ENCODE assay signal across 9 mouse cellular contexts in genomic region chr7:98119961-98120232, GRCm38 (mm10). TPM values are rescaled to one million over a fixed set of nuclear protein-coding genes. Genes with fewer than 3 reads are reported as not detected.
DNase-seq lines count a peak whose midpoint lies in the region; ATAC-seq lines count a peak whose summit lies in the region.
"Had no signal": no experiment of that assay in that cellular context is flagged by ENCODE, and none has a peak within 500 bp of the region (broad histone marks: within the 10 kb centered on the region; RNA-seq: fewer than 3 reads in every experiment).

No protein-coding gene starts in this region.

- no peak overlapping the region for H3K4me3 ChIP-seq in embryonic facial prominence, embryonic 11.5 days (ENCODE audit: low read depth, low read length)
- no peak overlapping the region for H3K4me3 ChIP-seq in embryonic facial prominence, embryonic 10.5 days
- no peak overlapping the region for H3K4me3 ChIP-seq in neural tube, embryonic 12.5 days
- H3K4me3 ChIP-seq in liver, embryonic 16.5 days (ENCODE audit: low read depth, low read length), result no peak overlapping the region

- no peak overlapping the region for H3K9ac ChIP-seq in embryonic facial prominence, embryonic 11.5 days (replicated peaks; ENCODE audit: low read length)
- no peak overlapping the region for H3K9ac ChIP-seq in neural tube, embryonic 12.5 days
- H3K9ac ChIP-seq in liver, embryonic 16.5 days (ENCODE audit: low read depth, low read length), result no peak overlapping the region

- H3K4me2 ChIP-seq in embryonic facial prominence, embryonic 11.5 days (ENCODE audit: low read depth, low read length), result no peak overlapping the region
- H3K4me2 ChIP-seq in neural tube, embryonic 12.5 days (replicated peaks), result 0 out of 2 replicates have a peak overlapping the region, but pooled peaks have one; percentile 54
- H3K4me2 ChIP-seq in liver, embryonic 16.5 days (ENCODE audit: low read depth, low read length), result no peak overlapping the region

- H3K4me1 ChIP-seq in embryonic facial prominence, embryonic 11.5 days (ENCODE audit: control insufficient read depth, insufficient read depth, low read length), result no peaks in the 10 kb centered on the region
- H3K4me1 ChIP-seq in embryonic facial prominence, embryonic 10.5 days, result peaks cover 43% of the 10 kb centered on the region
- H3K4me1 ChIP-seq in neural tube, embryonic 12.5 days, result no peaks in the 10 kb centered on the region; the same call in 1 of the 2 replicates
- H3K4me1 ChIP-seq in liver, embryonic 16.5 days (ENCODE audit: control insufficient read depth, low read depth, low read length), result peaks cover 13% of the 10 kb centered on the region

- H3K36me3 ChIP-seq in embryonic facial prominence, embryonic 11.5 days (replicated peaks; ENCODE audit: control insufficient read depth, insufficient read depth, low read depth, low read length), result no peaks in the 10 kb centered on the region
- no peaks in the 10 kb centered on the region for H3K36me3 ChIP-seq in embryonic facial prominence, embryonic 10.5 days (replicated peaks)
- H3K36me3 ChIP-seq in neural tube, embryonic 12.5 days, result no peaks in the 10 kb centered on the region
- H3K36me3 ChIP-seq in liver, embryonic 16.5 days (ENCODE audit: control insufficient read depth, insufficient read depth), result peaks cover 4% of the 10 kb centered on the region; the same call in 1 of the 2 replicates

- WGBS in embryonic facial prominence, embryonic 11.5 days, result 70% methylated on average over 2 of the region's 2 CpGs
- WGBS in embryonic facial prominence, embryonic 10.5 days, result 79% methylated on average over 2 of the region's 2 CpGs
- WGBS in neural tube, embryonic 12.5 days, result 78% methylated on average over 2 of the region's 2 CpGs
- WGBS in liver, embryonic 16.5 days (ENCODE audit: insufficient replicate concordance), result 66% methylated on average over 2 of the region's 2 CpGs

- no peaks in the 10 kb centered on the region for H3K27me3 ChIP-seq in embryonic facial prominence, embryonic 11.5 days (ENCODE audit: control insufficient read depth, insufficient read depth, low read length)
- peaks cover 15% of the 10 kb centered on the region for H3K27me3 ChIP-seq in embryonic facial prominence, embryonic 10.5 days (replicated peaks; ENCODE audit: low read depth, poor library complexity, severe bottlenecking)
- H3K27me3 ChIP-seq in neural tube, embryonic 12.5 days (replicated peaks), result no peaks in the 10 kb centered on the region
- no peaks in the 10 kb centered on the region for H3K27me3 ChIP-seq in liver, embryonic 16.5 days (ENCODE audit: control insufficient read depth, insufficient read depth, low read depth, low read length)

- no peaks in the 10 kb centered on the region for H3K9me3 ChIP-seq in embryonic facial prominence, embryonic 11.5 days (replicated peaks; ENCODE audit: control insufficient read depth, low read length)
- H3K9me3 ChIP-seq in embryonic facial prominence, embryonic 10.5 days, result no peaks in the 10 kb centered on the region
- no peaks in the 10 kb centered on the region for H3K9me3 ChIP-seq in neural tube, embryonic 12.5 days
- H3K9me3 ChIP-seq in liver, embryonic 16.5 days (replicated peaks; ENCODE audit: control insufficient read depth, low read length), result no peaks in the 10 kb centered on the region

- ATAC-seq in embryonic facial prominence, embryonic 11.5 days (replicated peaks; ENCODE audit: insufficient number of reproducible peaks, low FRiP score, low TSS enrichment, low read depth), result peak; percentile 7; the same call in 1 of the 2 replicates
- ATAC-seq in neural tube, embryonic 12.5 days (ENCODE audit: low FRiP score, low read depth), result peak; percentile 26; the same call in 1 of the 2 replicates
- ATAC-seq in liver, embryonic 16.5 days (ENCODE audit: low read depth), result no peak
- ATAC-seq in monocyte, adult 5-6 weeks (replicated peaks; ENCODE audit: insufficient number of reproducible peaks, low FRiP score, low TSS enrichment, poor library complexity, severe bottlenecking), result no peak

- no peak for DNase-seq in embryonic facial prominence, embryonic 11.5 days (ENCODE audit: low spot score)
- DNase-seq in embryonic facial prominence, embryonic 10.5 days (ENCODE audit: low spot score), result no peak
- no peak for DNase-seq in neural tube, embryonic 10.5 days (ENCODE audit: extremely low spot score, low spot score)
- DNase-seq in frontal cortex, adult 2 months (ENCODE audit: extremely low spot score in 1 of 2, low spot score in 1 of 2), result no peak
- no peak for DNase-seq in right cerebral cortex, postnatal 10 days (ENCODE audit: low spot score in 2 of 2)

- H3K27ac ChIP-seq in embryonic facial prominence, embryonic 11.5 days (replicated peaks; ENCODE audit: low read depth, low read length), result no peak overlapping the region
- H3K27ac ChIP-seq in embryonic facial prominence, embryonic 10.5 days (replicated peaks), result no peak overlapping the region
- no peak overlapping the region for H3K27ac ChIP-seq in neural tube, embryonic 12.5 days
- H3K27ac ChIP-seq in liver, embryonic 16.5 days (ENCODE audit: low read length), result peak overlapping the region; percentile 58; the same call in 1 of the 2 replicates
- H3K27ac ChIP-seq: layer of hippocampus, adult 2 months had no signal

RNA-seq across cellular contexts. Expression of gene Myo7a, which starts 0.6 kb away (rescaled TPM):
- 9.7 and 10.7 TPM in 2 replicates for polyA plus RNA-seq in embryonic facial prominence, embryonic 11.5 days (2014; fragmentation: Nextera tagmentation; extraction: Ambion mirVana)
- polyA plus RNA-seq in embryonic facial prominence, embryonic 10.5 days (2016; fragmentation: Nextera tagmentation; extraction: Ambion mirVana), result 20.4 and 21.8 TPM in 2 replicates
- 15.1 and 15.8 TPM in 2 replicates for polyA plus RNA-seq in neural tube, embryonic 12.5 days (2016; fragmentation: Nextera tagmentation; extraction: Ambion mirVana)
- 9.3 and 12.1 TPM in 2 replicates for polyA plus RNA-seq in liver, embryonic 16.5 days (2015; fragmentation: Nextera tagmentation; extraction: Ambion mirVana)
- 20.3 and 21.0 TPM in 2 replicates for polyA plus RNA-seq in frontal cortex, adult 2 months (2012; rRNA removed)
- total RNA-seq in monocyte, adult 5-6 weeks (2017), result 11.8 to 14.7 TPM (median 13.1 TPM) in 3 replicates

RNA-seq across cellular contexts. Expression of gene Omp, which starts 25.4 kb away (rescaled TPM):
- polyA plus RNA-seq in embryonic facial prominence, embryonic 11.5 days (2014; fragmentation: Nextera tagmentation; extraction: Ambion mirVana), result 0.15 and 0.25 TPM in 2 replicates
- polyA plus RNA-seq in embryonic facial prominence, embryonic 10.5 days (2016; fragmentation: Nextera tagmentation; extraction: Ambion mirVana), result 0.18 TPM in 1 of 2 replicates, not detected in the other
- 0.45 and 0.68 TPM in 2 replicates for polyA plus RNA-seq in neural tube, embryonic 12.5 days (2016; fragmentation: Nextera tagmentation; extraction: Ambion mirVana)
- 0.53 and 0.76 TPM in 2 replicates for polyA plus RNA-seq in liver, embryonic 16.5 days (2015; fragmentation: Nextera tagmentation; extraction: Ambion mirVana)
- polyA plus RNA-seq in frontal cortex, adult 2 months (2012; rRNA removed), result 22.2 and 28.1 TPM in 2 replicates
- total RNA-seq in monocyte, adult 5-6 weeks (2017), result 0.29 TPM in 1 of 3 replicates, not detected in the others

RNA-seq across cellular contexts. Expression of gene Capn5, which starts 58.2 kb away (rescaled TPM):
- polyA plus RNA-seq in embryonic facial prominence, embryonic 11.5 days (2014; fragmentation: Nextera tagmentation; extraction: Ambion mirVana), result 2.3 and 2.6 TPM in 2 replicates
- 4.7 and 5.1 TPM in 2 replicates for polyA plus RNA-seq in embryonic facial prominence, embryonic 10.5 days (2016; fragmentation: Nextera tagmentation; extraction: Ambion mirVana)
- polyA plus RNA-seq in neural tube, embryonic 12.5 days (2016; fragmentation: Nextera tagmentation; extraction: Ambion mirVana), result 13.9 and 16.0 TPM in 2 replicates
- 13.0 and 14.1 TPM in 2 replicates for polyA plus RNA-seq in liver, embryonic 16.5 days (2015; fragmentation: Nextera tagmentation; extraction: Ambion mirVana)
- 28.7 and 29.4 TPM in 2 replicates for polyA plus RNA-seq in frontal cortex, adult 2 months (2012; rRNA removed)
- total RNA-seq in monocyte, adult 5-6 weeks (2017), result 0.76 to 2.3 TPM in 2 of 3 replicates, not detected in the other

Comparison
In these comparisons a context has a peak if more than half of its experiments do, and no peak if none do; other contexts are left out.
1. ATAC-seq: peak in embryonic facial prominence, embryonic 11.5 days (single experiment) and neural tube, embryonic 12.5 days (single experiment); none in liver, embryonic 16.5 days (single experiment) and monocyte, adult 5-6 weeks (single experiment).
2. RNA of gene Omp, which starts 25.4 kb away (polyA plus RNA-seq): 22.2 to 28.1 TPM in frontal cortex, adult 2 months; 0.45 to 0.68 TPM in neural tube, embryonic 12.5 days, 0.53 to 0.76 TPM in liver, embryonic 16.5 days, 0.15 to 0.25 TPM in embryonic facial prominence, embryonic 11.5 days and 0.18 TPM in embryonic facial prominence, embryonic 10.5 days; every median in the first group is over 10 times any median in the second.